Mouse (Mus musculus) thymus, postnatal 4 days (tissue): ENCODE results near the gene Pafah1b3.
A peak's percentile ranks its signal among the peaks of the same experiment; 100 is the strongest.

ENCODE experiments used
- DNase-seq: peaks from one replicate; pipeline ENCODE4 v3.0.0; 2021

Pafah1b3 gene

GRCm38 (mm10) chr7:25281166-25281733 lies 16.5 kb downstream of the Pafah1b3 start:
- peak; percentile 15 for DNase-seq

- DNase-seq, result peak; percentile 46
These were observed 17.7 kb downstream of the Pafah1b3 start for GRCm38 (mm10) chr7:25279861-25280791.

GRCm38 (mm10) chr7:25279076-25279860 lies 18.5 kb downstream of the Pafah1b3 start:
- DNase-seq, result peak; percentile 89

DNA sequence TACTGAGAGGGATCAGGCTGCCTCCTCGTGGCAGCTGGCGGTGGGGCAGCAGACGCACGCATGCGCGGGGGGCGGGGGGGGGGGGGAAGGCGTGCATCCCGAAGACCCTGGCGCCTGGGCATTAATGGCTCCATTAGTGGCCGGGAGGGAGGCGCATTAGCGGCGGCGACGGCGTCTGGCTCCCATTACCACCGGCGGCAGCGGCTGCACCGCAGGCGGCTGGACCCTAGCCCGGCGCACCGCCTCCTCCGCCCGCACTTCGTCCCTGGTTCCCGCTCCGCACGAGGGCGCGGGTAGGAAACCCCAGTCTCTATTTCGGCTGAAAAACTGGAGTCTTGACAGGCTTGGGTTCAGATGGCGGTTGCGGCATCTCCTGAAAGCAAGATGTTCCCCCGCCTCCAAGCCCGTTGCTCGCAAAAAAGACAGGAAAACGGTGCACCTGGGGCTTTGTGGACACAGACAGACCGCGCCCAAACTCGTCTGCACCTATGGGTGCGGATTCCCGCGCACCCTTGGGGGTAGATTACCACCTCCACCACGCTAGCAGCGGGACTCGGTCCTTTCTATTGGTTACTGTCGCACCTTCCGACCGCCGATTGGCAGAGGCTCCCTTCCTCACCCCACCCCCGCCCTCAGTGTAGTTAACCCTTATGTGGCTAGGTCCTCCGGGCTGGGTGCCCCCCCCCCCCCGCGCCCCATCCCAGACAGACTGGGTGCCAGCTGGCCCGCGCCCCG lies 19.3 kb downstream of the Pafah1b3 start:
- DNase-seq, result peak; percentile 86

DNA sequence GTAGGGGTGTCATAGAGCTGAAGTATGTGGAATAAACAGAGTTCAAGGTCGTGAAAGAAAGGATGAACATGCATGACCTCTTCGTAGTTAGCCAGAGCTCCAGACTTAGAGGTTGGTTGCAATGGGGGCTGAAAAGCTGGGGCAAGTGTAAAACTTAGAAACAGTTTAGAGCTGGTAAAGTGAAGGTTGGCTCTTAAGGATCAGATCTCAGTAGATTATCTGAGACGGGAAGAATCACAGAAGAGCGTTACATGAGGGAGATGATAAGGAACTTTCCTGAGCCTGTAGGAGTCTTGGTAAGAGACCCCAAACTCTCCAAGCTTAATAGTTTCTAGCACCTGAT lies 19.8 kb downstream of the Pafah1b3 start:
- no peak for DNase-seq

DNA sequence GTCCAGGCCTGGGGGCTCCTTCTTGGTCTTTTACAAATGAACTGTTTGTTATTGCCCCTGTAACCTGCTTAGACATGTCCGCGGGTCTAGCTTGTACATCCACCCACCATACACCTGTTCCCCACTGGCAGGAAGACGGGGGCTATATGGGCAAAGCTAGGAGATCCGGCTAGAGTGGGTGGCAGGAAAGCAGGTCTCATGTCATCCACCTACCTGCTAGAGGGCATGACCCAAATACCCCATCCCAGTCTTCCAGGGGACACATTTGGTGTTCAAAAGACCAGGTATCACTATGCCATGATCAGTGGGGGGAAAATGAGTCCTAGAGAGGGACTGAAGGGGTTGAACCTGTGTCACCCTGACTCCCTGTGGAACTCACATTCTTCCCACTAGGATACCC lies 20.4 kb downstream of the Pafah1b3 start:
- DNase-seq, result peak; percentile 20

DNA sequence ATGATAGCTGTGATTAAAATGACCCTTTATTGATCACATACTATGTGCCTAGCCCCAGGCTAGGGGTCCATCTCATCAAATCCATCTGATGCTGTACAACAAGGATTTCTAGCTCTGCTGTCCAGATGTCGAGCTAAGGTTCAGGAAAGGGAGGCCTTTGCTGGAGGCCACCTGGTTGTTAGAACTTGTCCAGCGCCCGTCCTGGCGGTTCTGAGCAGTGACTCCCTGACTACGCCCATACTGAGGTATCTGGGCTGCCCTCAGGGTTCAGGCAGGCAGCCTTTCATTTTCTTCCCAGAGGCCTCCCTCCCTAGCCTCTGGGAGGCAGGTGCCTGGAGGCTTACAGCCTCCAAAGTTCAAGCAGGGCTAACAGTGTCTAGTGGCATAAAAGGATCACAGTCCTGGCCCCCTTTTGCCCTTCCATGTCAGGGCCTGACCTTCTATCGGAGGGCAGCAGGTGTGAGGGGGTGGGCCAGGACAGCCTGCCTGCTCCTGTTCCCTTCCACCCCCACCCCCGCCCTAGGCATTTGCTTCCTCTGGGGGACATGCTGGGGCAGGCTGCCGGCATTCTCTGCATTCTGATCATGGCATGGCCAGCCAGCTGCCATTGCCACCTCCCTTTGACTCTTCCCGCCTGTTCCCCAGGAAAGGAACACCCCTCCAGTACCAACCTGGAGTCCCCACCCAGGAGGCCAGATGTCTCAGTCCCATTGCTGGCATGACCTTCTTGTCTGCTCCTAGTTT lies 22.1 kb downstream of the Pafah1b3 start:
- DNase-seq, result no peak

DNA sequence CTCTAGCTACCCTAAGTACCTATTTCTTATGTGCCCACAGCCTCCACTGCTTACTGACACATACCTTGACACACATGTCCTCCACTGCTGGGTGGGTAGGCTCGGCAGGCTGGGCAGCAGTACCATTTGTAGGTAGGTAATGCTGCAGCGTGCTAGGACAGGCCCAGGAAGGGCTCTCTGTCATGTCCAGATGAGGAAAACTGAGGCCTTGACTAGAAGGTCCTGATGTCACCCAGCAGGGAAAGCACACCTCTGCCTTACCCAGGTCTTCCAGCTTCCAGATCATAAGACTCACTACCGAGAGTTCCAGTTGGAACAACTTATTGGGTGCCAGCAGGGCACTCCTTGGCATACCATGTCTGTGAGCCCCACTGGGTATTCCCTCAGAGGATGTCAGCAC lies 22.8 kb downstream of the Pafah1b3 start:
- DNase-seq, result no peak

DNA sequence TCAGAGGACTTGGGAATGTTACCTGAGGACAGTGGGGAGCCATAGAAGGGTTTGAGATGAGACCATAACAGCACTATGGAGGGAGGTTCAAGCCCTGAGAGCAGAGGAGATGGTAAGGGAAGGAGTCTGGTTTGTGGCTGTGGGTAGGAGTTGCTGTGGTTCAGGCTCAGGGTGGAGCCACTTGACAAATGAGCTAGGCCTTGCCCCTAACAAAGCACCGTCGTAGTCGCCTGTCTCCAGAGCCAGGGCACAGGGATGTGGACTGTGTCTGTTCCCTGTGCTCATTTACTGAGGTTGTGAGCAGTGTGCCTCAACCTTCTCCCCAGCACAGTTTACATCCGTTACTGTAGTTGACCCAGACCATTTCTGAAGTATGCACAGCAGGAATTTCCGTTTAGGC lies 23.2 kb downstream of the Pafah1b3 start:
- peak; percentile 51 for DNase-seq

DNA sequence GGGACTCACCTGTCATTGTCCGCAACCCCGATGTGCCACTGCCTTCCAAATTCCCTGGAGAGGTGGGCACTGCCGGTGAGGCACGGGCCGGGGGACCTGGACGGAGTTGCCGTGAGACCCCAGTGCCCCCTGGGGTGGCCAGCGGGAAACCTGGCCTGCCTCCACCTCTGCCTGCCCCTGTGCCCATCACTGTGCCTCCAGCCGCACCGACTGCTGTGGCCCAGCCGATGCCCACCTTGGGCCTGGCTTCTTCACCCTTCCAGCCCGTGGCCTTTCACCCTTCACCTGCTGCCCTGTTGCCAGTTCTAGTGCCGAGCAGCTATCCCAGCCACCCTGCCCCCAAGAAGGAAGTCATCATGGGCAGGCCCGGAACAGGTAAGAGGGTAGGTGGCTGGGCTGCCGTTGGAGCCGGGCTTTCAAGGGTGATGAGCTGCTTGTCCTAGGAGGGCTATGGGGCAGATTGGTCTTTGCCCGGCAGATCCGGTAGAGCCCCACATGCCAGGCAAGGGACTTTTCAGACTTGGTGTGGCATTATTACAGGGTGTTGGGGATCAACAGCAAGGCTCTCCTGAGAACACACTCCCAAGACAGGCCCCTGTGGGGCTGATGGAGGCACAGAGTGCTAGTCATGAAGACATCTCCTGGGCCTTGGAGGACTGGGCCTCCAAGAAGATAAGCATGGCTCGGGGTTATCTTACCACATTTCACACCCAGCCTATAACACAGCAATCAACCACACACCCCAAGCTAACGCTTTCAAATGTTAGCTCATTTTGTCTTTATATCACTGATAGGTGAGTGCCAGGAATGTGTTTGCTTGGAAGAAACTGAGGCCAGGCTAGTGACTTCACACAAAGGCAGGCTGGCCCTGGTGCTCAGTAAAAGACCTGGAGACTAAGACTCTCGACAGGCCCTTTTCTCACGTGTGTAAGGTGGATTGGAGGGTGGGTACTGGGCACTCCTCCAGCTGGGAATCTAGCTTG lies 24.2 kb downstream of the Pafah1b3 start:
- peak; percentile 15 for DNase-seq

DNA sequence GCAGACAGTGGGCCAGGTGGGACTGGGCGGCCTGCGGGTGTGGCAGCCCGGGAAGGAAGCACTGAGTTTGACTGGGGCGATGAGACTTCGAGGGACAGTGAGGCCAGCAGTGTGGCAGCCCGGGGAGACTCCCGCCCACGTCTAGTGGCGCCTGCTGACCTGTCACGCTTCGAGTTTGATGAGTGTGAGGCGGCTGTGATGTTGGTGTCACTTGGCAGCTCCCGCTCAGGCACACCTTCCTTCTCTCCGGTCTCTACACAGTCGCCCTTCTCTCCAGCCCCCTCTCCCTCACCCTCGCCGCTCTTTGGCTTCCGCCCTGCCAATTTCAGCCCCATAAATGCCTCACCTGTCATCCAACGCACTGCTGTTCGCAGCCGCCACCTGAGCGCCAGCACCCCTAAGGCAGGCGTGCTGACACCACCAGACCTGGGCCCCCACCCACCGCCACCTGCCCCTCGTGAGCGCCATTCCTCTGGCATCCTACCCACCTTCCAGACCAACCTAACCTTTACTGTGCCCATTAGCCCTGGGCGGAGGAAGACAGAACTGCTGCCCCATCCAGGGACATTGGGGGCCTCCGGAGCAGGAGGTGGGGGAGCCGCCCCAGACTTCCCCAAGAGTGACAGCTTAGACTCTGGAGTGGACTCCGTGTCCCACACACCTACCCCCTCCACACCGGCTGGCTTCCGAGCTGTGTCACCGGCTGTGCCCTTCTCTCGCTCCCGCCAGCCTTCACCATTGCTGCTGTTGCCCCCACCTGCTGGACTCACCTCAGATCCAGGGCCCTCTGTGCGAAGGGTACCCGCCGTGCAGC lies 25.1 kb downstream of the Pafah1b3 start:
- no peak for DNase-seq

DNA sequence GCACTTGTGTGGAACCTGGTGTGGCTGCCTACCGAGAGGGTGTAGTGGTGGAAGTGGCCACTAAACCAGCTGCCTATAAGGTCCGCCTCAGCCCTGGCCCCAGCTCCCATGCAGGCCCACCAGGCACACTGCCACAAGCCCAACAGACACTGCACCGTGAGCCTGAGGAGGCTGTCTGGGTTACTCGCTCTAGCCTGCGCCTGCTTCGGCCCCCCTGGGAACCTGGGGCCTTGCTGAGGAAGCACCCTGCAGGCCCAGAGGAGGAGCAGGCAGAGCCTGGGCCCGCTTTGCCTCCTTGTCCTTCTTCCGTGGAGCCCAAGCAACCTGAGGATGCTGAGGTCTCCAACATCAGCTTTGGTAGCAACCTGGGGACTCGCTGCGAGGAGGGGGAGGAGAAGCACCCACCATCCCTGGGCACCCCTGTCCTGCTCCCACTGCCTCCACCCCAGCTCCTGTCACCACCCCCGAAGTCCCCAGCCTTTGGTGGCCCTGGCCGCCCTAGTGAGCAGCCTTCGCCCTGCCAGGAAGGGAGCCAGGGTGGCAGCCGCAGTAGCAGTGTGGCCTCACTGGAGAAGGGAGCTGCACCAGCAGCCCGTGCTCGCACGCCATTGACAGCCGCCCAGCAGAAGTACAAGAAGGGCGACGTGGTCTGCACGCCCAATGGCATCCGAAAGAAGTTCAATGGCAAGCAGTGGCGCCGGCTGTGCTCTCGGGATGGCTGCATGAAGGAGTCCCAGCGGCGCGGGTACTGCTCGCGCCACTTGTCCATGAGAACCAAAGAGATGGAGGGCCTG lies 25.9 kb downstream of the Pafah1b3 start:
- DNase-seq, result no peak

DNA sequence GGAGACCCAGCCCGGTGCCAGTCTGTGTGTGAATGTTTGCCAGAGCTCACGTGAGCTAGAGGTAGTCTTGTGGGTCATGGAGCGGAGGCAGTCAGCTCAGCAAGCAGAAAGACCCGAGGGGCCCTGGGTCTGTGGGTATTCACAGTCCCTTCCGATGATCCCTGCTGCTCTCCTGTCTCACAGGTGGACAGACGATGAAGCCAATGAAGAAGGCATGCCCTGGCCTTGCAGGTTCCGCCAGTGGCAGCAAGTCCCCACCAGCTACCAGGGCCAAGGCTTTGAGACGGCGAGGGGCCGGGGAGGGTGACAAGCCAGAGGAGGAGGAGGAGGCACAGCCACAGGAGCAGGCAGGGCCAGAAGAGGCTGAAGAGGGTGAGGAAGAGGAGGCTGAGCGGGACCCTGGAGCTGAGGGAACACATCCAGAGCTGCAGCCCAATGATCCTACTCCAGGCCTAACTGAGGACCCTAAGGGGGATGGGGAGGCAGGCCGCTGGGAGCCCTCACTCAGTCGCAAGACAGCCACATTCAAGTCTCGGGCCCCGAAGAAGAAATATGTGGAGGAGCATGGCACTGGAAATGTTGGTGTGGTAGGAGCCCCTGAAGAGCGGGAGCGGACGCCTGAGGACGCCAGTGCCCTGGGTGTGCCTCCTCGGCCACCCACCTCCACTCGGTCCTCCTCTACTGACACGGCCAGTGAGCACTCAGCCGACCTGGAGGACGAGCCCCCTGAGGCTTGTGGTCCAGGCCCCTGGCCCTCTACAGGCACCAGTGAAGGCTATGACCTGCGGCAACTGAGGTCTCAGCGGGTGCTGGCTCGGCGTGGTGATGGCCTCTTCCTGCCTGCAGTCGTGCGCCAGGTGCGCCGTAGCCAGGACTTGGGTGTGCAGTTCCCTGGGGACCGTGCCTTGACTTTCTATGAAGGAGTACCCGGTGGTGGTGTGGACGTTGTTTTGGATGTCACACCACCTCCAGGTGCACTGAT lies 26.8 kb downstream of the Pafah1b3 start:
- DNase-seq, result no peak

DNA sequence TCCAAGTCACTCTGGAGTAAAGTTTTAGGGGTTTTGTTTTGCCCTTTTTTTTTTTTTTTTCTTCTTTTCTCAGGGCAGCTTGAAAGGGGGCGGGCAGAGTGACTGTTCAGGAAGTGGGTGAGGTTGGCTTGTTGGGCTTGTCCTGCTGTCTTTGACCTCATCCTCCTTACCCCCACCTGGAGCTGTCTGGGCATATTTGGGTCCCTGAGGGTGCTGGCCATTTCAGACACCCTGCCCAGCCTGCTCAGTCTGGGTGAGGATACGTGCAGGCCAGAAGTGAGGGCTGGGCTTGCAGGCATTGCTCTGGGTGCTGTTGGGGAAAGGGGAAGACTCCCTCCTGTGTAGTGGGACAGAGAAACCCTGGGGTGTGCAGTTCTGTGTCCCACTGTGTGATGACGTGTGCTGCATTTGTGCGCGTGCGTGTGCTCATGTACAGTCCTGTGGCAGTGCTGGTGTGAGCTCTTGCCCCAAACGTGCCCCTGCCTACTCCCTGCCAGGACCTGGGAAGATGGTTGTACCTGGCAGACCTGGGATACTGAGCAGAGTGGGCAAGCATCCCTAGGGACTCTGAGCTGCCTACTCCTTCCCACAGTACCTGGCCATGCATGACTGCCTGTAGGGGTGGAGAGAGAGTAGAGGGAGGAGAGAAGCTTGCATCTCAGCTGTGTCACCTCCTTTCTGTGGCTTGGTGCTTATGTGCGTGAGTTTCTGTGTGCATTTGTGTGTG lies 28.1 kb downstream of the Pafah1b3 start:
- DNase-seq, result no peak

DNA sequence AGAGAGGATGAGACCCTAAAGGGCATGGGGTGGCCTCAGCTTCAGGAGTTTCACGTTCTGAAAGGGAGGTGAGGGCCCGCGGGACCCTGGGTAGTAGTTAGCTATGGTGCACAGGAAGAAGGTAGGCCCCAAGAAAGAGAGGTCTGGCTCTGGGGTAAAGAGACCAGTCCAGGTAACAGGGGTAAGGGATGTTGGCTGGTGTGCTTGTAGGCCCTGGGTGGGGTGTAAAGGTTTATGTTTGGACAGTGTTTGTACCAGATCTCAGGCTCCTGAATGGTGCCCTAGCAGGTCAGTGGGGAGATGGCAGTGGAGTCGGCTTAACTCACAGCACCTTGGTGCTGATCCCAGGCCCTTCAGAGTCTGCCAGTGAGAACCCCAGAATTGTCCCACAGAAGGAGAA lies 28.8 kb downstream of the Pafah1b3 start:
- DNase-seq, result peak; percentile 48

DNA sequence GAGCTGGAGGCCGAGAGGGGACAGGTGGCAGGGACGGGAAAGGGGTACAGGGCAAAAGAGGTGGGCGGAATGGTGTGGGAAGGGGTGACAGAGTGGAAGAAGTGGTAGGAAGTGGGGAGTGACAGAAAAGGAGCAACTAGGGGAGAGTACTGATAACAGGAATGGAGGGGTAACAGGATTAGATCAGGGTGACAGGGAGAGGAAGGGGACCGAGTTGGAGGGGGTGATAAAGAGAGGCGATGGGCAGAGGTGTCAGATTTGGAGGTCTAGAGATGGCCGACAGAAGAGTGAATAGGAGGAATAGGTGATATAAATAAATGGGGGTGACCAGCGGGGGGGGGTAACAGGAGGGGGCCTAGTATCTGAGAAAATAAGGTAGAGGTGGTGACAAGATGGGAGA lies 29.2 kb downstream of the Pafah1b3 start:
- no peak for DNase-seq

DNA sequence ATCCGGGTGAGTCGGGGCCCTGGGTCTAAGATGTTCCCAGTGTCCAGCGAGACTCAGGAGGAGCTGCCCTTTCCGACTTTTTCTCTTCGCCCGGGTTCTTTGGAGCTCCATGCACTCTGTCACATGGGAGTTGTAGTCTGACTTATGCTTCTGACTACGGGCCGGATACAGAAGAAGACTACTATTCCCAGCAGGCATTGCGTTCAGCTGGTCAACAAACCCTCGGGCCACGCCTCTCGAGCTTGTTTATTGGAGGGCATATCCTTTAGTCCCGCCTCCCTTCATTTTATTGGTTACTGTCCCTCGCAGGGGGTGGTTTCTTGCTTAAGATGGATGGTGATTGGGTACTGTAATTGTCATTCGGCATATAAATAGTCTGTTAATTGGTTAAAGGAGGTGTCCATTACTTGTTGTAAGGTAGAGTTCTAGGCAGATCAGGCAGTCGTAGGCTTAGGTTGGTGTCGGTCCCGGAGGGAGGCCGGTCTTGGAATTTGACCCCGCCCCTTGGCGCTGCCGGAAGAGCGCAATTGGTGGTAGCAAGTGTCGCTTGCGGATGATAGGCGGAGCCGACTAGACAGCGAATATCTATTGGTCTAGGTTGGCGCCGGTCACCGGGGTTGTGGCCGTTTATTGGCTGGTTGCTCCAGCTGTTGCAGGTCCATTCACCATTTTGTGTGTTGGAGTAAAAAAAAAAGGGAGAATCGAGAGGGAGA lies 29.9 kb downstream of the Pafah1b3 start:
- DNase-seq, result peak; percentile 97
